Mouse (Mus musculus): ENCODE data around the gene Pex13.
A peak's percentile ranks its signal among the peaks of the same experiment; 100 is the strongest.
"Not testable (repeated sequence)": the region's sequence is repeated elsewhere in the genome, so short reads cannot be mapped to it uniquely, and the experiment has no call there.

Gene Pex13

GRCm38 (mm10) chr11:23647835-23648234 is 17.9 kb downstream of the Pex13 start:
- no peak for DNase-seq (ENCODE audit: extremely low read depth, low read depth, low spot score)

GRCm38 (mm10) chr11:23647431-23647830 is 18.3 kb downstream of the Pex13 start:
- no peak for DNase-seq (ENCODE audit: extremely low read depth, low read depth, low spot score)

GRCm38 (mm10) chr11:23634573-23634972 is 31.2 kb downstream of the Pex13 start:
- DNase-seq (ENCODE audit: extremely low read depth, low read depth, low spot score): no peak

GRCm38 (mm10) chr11:23633879-23634215 is 31.9 kb downstream of the Pex13 start:
- DNase-seq (ENCODE audit: extremely low read depth, low read depth, low spot score): no peak

GRCm38 (mm10) chr11:23632945-23633878 is 32.5 kb downstream of the Pex13 start, which contains the start of gene 0610010F05Rik:
Gene 0610010F05Rik, minus strand, starts transcription at chr11:23633639.
- peak; percentile 18 for DNase-seq (ENCODE audit: extremely low read depth, low read depth, low spot score)

- DNase-seq (ENCODE audit: extremely low read depth, low read depth, low spot score): no peak
Observed at GRCm38 (mm10) chr11:23630664-23631063, 35.1 kb downstream of the Pex13 start.

- DNase-seq (ENCODE audit: extremely low read depth, low read depth, low spot score): no peak
Observed at GRCm38 (mm10) chr11:23618995-23619394, 46.8 kb downstream of the Pex13 start.

GRCm38 (mm10) chr11:23614546-23614945 is 51.2 kb downstream of the Pex13 start:
- DNase-seq (ENCODE audit: extremely low read depth, low read depth, low spot score): no peak

- not testable (repeated sequence) for DNase-seq (ENCODE audit: extremely low read depth, low read depth, low spot score)
Observed at GRCm38 (mm10) chr11:23607291-23607690, 58.5 kb downstream of the Pex13 start.
